In the genomic region with DNA sequence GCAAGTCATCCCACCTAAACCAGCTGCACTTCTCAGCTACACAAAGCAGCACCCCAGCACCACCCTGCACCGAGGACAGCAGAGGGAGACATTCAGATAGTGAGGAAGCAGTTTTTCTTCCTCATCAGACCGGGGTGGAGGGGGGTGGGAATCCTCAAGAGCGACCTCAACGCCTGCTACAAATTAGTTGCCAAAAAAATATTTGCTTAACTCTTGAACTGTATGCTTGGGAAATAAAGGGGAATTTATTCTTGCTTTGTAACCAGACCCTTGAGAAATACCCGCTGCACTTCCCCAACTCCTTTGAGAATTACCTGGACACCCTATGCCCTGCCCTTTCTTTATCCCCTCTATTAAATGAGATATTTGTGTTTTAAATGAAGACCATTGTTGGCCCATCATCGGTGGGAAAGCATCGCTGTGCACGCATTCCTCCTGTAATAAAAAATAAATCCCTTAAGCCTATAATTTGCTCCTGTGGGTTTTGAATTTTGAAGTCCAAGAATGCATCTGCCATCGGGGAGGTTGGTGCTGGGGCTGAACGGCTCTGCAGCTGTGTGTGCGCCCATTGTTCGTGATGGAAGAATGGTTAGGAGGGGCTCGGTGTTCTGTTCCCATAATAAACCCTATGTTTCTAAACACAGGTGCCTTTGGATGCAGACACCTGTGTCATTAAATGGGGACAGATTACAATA, we compare ENCODE assay signal across 14 mouse cellular contexts.
A peak's percentile ranks its signal among the peaks of the same experiment; 100 is the strongest.
DNase-seq lines count a peak whose midpoint lies in the region; ATAC-seq and TF ChIP-seq lines count a peak whose summit lies in the region.
"Had no signal": no experiment of that assay in that cellular context is flagged by ENCODE, and none has a peak within 500 bp of the region (broad histone marks: within the 10 kb centered on the region; RNA-seq: fewer than 3 reads in every experiment).

No protein-coding gene starts in this region.

- ATAC-seq in stomach, postnatal 0 days (ENCODE audit: low FRiP score, low TSS enrichment), result no peak
- ATAC-seq: activated CD4-positive, CD25-positive, alpha-beta regulatory T cell, adult 4 months had no signal

- DNase-seq in heart, embryonic 10.5 days (ENCODE audit: low spot score), result no peak
- no peak for DNase-seq in heart, postnatal 25 days (ENCODE audit: low spot score)
- peak; percentile 58 for DNase-seq in kidney, postnatal 10 days
- no peak for DNase-seq in kidney, adult 2 months
- DNase-seq in urinary bladder, postnatal 14 days (ENCODE audit: low spot score), result peak; percentile 19
- DNase-seq in urinary bladder, postnatal 36 days (ENCODE audit: low spot score in 2 of 2), result no peak
- no peak for DNase-seq in stomach, postnatal 0 days (ENCODE audit: low spot score)
- DNase-seq in cerebellum, postnatal 10 days, result no peak
- DNase-seq: B cell, adult 2 months; cerebellum, adult 9-11 months; heart, postnatal 4 days; right cerebral cortex, postnatal 4 days had no signal

- no peak for TF ChIP-seq EP300 in stomach, postnatal 0 days (optimal IDR thresholded peaks at IDR 0.05)

- TF ChIP-seq POLR2A in kidney, adult 2 months (IDR thresholded peaks at IDR 0.05; ENCODE audit: low read depth, low read length), result no peak

- no peaks in the 10 kb centered on the region for H3K27me3 ChIP-seq in heart, embryonic 10.5 days (ENCODE audit: insufficient read depth, poor library complexity, severe bottlenecking)
- H3K27me3 ChIP-seq in kidney, adult 2 months (replicated peaks; ENCODE audit: control insufficient read depth, insufficient read depth, low read length), result no peaks in the 10 kb centered on the region
- no peaks in the 10 kb centered on the region for H3K27me3 ChIP-seq in stomach, postnatal 0 days (ENCODE audit: control insufficient read depth, insufficient read depth, low read length)

- no peak for TF ChIP-seq CTCF in kidney, adult 2 months (conservative IDR thresholded peaks at IDR 0.05; ENCODE audit: insufficient read depth, insufficient read length, low read depth, low read length)
- peak; percentile 52 for TF ChIP-seq CTCF in stomach, postnatal 0 days (IDR thresholded peaks at IDR 0.05; ENCODE audit: low read depth)

- H3K9ac ChIP-seq in stomach, postnatal 0 days (ENCODE audit: low read length), result no peak overlapping the region

- H3K4me2 ChIP-seq in stomach, postnatal 0 days (replicated peaks; ENCODE audit: low read depth), result no peak overlapping the region

- H3K4me1 ChIP-seq in heart, embryonic 10.5 days, result peaks cover 12% of the 10 kb centered on the region
- H3K4me1 ChIP-seq in kidney, adult 2 months (ENCODE audit: control insufficient read depth, insufficient read depth, low read length), result no peaks in the 10 kb centered on the region
- no peaks in the 10 kb centered on the region for H3K4me1 ChIP-seq in stomach, postnatal 0 days (replicated peaks; ENCODE audit: control insufficient read depth, insufficient read depth)

- 0 out of 2 replicates have a peak overlapping the region, but pooled peaks have one; percentile 10 for H3K27ac ChIP-seq in heart, embryonic 10.5 days
- no peak overlapping the region for H3K27ac ChIP-seq in kidney, adult 2 months (ENCODE audit: insufficient read depth, low read depth, low read length)
- H3K27ac ChIP-seq in stomach, postnatal 0 days (replicated peaks), result no peak overlapping the region

- WGBS in heart, embryonic 10.5 days, result 64% methylated on average over 13 of the region's 13 CpGs
- 63% methylated on average over 13 of the region's 13 CpGs for WGBS in kidney, adult 2 months
- 42% methylated on average over 13 of the region's 13 CpGs for WGBS in stomach, postnatal 0 days

- H3K36me3 ChIP-seq in heart, embryonic 10.5 days, result no peaks in the 10 kb centered on the region
- no peaks in the 10 kb centered on the region for H3K36me3 ChIP-seq in kidney, adult 2 months (ENCODE audit: control insufficient read depth, insufficient read depth, low read length)
- H3K36me3 ChIP-seq in stomach, postnatal 0 days (ENCODE audit: control insufficient read depth, insufficient read depth, low read length), result no peaks in the 10 kb centered on the region
- H3K36me3 ChIP-seq: G1E had no signal

- no peak overlapping the region for H3K4me3 ChIP-seq in heart, embryonic 10.5 days
- H3K4me3 ChIP-seq in kidney, adult 2 months (ENCODE audit: insufficient read depth, low read depth, low read length), result no peak overlapping the region
- no peak overlapping the region for H3K4me3 ChIP-seq in stomach, postnatal 0 days (ENCODE audit: low read depth, low read length)

- H3K9me3 ChIP-seq in heart, embryonic 10.5 days, result no peaks in the 10 kb centered on the region
- H3K9me3 ChIP-seq in stomach, postnatal 0 days (ENCODE audit: control insufficient read depth, low read length), result no peaks in the 10 kb centered on the region

- intact Hi-C loops in heart, postnatal 25 days (cut with DNase I), result no loop called here

Comparison
In these comparisons a context has a peak if more than half of its experiments do, and no peak if none do; other contexts are left out.
1. DNase-seq: peak in kidney, postnatal 10 days (single experiment) and urinary bladder, postnatal 14 days (single experiment); none in heart, embryonic 10.5 days (single experiment), heart, postnatal 25 days (single experiment), kidney, adult 2 months (single experiment), urinary bladder, postnatal 36 days (0 of 2), stomach, postnatal 0 days (single experiment) and cerebellum, postnatal 10 days (0 of 2).